Mouse (Mus musculus): ENCODE measurements at regions not wholly inside any gene's neighbourhood (a gene's known extent, or its start where the extent isn't known, plus 50 kb on each side); places are given as distances from the start of the nearest gene placed in this dataset.

DNA sequence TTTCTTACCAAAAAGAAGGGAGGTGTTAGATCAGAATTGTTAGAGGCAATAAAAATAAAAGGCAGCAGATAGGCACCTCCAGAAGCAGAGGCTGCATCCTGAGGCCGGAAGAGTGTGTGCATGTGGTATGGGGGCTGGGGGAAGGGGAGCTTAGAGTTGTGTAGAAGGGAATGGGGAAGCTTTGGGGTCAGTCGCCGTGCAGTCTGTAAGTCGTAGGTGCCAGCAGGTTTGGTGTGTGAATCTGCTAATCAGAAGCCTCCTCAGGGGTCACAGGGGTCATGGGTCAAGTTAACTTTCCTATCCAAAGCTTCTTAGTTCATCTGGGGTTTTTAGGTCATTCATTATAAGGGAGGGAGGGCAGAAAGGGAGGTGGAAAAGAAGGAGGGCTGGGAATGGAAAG is 82.4 kb upstream of the Barx2 start:
- H3K4me2 ChIP-seq (ENCODE audit: low read depth, low read length), result no peak overlapping the region
- DNase-seq (ENCODE audit: low spot score) (no peak), ATAC-seq (no peak)
- H3K4me1 ChIP-seq (ENCODE audit: insufficient read depth, low read length), result no peaks in the 10 kb centered on the region
- H3K9me3 ChIP-seq (ENCODE audit: low read length), result no peaks in the 10 kb centered on the region
- H3K9ac ChIP-seq (replicated peaks; ENCODE audit: low read length), result no peak overlapping the region
- WGBS, result 80% methylated on average over 4 of the region's 4 CpGs
- TF ChIP-seq CTCF (IDR thresholded peaks at IDR 0.05; ENCODE audit: low read depth), result no peak
- H3K36me3 ChIP-seq (ENCODE audit: insufficient read depth, low read length), result no peaks in the 10 kb centered on the region
- no peaks in the 10 kb centered on the region for H3K27me3 ChIP-seq (ENCODE audit: insufficient read depth, low read length)
- no peak overlapping the region for H3K27ac ChIP-seq
- no peak overlapping the region for H3K4me3 ChIP-seq (ENCODE audit: low read length)

DNA sequence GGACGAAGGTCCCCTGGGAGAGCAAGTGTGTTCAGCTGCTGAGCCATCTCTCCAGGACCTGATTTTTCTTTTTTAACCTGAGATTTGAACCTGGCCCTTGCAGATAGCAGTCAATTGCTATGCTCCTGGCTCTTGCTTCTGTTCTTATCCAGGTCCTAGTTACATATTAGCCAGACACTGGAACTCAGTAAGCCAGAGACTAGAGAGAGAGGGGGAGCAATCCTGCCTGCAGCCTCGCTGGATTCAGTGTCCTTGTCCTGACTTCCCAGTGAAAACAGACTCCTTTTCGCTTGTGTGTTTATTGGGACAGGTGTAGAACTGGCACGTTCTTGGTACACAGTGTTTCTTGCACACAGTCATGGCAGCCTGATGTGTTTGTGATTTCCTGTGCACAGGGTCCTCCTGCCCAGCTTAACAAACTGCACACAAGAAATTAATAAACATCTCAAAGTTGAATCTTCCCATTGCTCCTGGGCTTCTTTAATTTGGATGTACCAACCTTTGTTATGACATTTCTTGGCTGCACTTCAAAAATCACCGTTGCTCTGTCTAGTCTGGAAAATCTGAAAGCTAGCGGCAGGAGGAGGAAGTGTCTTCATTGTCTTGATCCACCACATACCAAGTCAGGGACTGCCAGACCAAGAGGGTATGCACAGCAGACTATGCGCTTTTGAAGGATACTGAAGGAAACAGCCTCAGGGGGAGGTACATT is 83.4 kb upstream of the Barx2 start:
- H3K9me3 ChIP-seq (ENCODE audit: low read length), result no peaks in the 10 kb centered on the region
- DNase-seq (ENCODE audit: low spot score) (peak; percentile 52), ATAC-seq (no peak)
- no peak overlapping the region for H3K4me2 ChIP-seq (ENCODE audit: low read depth, low read length)
- no peak overlapping the region for H3K4me3 ChIP-seq (ENCODE audit: low read length)
- H3K9ac ChIP-seq (replicated peaks; ENCODE audit: low read length), result no peak overlapping the region
- H3K27ac ChIP-seq, result no peak overlapping the region
- no peaks in the 10 kb centered on the region for H3K36me3 ChIP-seq (ENCODE audit: insufficient read depth, low read length)
- no peaks in the 10 kb centered on the region for H3K27me3 ChIP-seq (ENCODE audit: insufficient read depth, low read length)
- TF ChIP-seq CTCF (IDR thresholded peaks at IDR 0.05; ENCODE audit: low read depth), result no peak
- 59% methylated on average over 7 of the region's 7 CpGs for WGBS
- no peaks in the 10 kb centered on the region for H3K4me1 ChIP-seq (ENCODE audit: insufficient read depth, low read length)

DNA sequence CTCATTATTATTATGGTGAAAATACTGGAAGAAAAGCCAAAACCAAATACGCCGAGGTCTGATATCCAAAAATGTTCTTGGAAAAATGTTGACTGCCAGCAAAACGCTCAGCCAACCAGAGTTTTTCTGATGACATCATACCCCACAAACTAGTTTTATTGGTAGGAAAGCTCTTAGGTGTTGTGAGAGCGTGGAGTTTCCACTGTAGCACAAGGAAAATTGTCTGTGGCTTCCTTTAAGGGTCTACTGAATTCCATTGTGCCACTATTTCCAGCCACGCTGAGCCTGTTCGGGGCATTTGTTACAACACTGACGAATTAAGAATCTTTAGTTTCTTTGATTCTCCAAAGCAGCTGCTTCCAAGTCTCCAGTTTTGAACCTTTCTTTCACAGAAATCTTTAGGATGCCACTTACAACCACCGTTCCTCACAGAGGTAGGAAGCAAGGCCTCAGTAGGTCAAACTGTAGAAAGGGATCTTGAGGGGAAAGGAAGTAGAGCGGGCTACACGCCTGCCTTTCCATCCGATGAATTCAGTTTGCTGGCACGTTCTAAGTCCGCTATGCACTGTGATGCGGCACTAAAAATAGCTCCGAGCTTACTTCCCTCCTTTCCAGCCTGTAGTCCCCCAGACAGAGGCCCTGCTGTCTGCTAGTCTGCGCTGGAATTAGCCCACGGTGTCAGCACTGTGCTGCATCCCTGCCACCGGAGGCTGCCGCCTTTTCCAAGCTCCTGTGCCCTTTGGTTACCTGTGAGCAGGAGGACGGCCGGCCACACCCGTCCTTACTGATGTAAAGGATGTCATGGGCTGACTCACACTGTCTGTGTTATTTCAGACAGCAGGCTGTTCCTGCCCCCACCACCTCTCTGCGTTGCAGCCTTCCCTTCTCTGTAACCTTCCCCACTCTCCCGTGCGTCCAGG is 84.2 kb upstream of the Barx2 start:
- Histone ChIP-seq H3K36me3 (ENCODE audit: insufficient read depth, low read length) (no peaks in the 10 kb centered on the region), H3K9ac (replicated peaks; ENCODE audit: low read length) (no peak overlapping the region), H3K27ac (peak overlapping the region; percentile 34; the same call in 1 of the 2 replicates), H3K4me2 (ENCODE audit: low read depth, low read length) (no peak overlapping the region), H3K27me3 (ENCODE audit: insufficient read depth, low read length) (no peaks in the 10 kb centered on the region), H3K9me3 (ENCODE audit: low read length) (no peaks in the 10 kb centered on the region), H3K4me3 (ENCODE audit: low read length) (no peak overlapping the region), H3K4me1 (ENCODE audit: insufficient read depth, low read length) (no peaks in the 10 kb centered on the region)
- DNase-seq (ENCODE audit: low spot score) (peak; percentile 39), ATAC-seq (peak; percentile 61; the same call in 1 of the 2 replicates)
- WGBS, result 47% methylated on average over 25 of the region's 25 CpGs
- TF ChIP-seq CTCF (IDR thresholded peaks at IDR 0.05; ENCODE audit: low read depth), result no peak

DNA sequence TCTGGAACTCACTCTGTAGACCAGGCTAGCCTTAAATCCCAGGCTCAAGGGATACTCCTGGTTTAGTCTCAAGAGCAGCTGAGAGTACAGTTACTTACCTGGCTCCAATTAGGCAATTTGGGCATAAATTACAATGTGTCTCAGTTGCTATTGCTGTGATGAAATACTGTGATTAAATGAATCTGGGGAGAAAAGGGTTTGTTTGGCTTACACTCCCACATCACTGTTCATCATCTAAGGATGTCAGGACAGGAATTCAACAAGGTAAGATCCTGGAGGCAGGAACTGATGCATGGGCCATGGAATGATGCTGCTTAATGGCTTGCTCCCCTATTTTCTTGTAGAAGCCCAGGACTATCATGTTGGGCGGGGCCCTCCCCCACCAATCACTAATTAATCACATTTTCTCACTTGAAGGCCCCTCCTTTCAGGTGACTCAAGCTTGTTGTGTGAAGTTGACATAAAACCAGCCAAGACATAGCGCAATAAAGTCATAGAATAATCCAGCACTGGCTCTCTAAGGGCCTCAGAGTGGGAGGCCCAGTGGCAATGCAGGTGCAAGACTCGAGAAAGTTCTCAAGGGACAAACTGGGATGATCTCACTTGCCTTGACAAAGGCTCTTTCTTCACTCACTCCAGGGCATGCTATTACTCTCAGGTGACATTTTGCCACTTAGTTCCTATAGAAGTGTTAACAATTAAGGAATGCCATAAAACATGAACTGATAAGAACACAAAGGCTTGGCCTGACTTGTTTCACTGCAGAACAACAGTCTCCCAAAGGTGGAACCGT is 85.4 kb upstream of the Barx2 start:
- WGBS, result 81% methylated on average over 4 of the region's 4 CpGs

DNA sequence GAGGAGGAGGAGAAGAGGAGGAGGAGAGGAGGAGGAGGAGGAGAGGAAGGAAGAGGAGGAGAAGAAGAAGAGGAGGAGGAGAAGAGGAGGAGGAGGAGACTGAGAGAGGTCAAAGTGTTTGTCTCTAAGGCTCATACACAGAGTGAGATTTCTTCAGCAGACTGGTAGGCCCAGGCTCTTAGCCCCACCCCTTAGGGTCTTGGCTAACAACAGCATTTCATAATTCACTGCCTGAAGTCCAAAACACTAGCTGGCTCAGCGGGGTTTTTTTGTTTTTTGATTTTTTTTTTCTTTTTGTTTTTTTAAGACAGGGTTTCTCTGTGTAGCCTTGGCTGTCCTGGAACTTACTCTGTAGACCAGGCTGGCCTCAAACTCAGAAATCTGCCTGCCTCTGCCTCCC is 86.5 kb upstream of the Barx2 start:
- H3K9me3 ChIP-seq (ENCODE audit: low read length), result no peaks in the 10 kb centered on the region

More for the DNA sequence above, 85.4 kb upstream of the Barx2 start:
- H3K4me3 ChIP-seq (ENCODE audit: low read length), result no peak overlapping the region
- H3K27ac ChIP-seq, result no peak overlapping the region
- no peak for DNase-seq (ENCODE audit: low spot score)
- TF ChIP-seq CTCF (IDR thresholded peaks at IDR 0.05; ENCODE audit: low read depth), result no peak
- no peak overlapping the region for H3K4me2 ChIP-seq (ENCODE audit: low read depth, low read length)
- ATAC-seq, result no peak
- no peaks in the 10 kb centered on the region for H3K36me3 ChIP-seq (ENCODE audit: insufficient read depth, low read length)
- no peaks in the 10 kb centered on the region for H3K9me3 ChIP-seq (ENCODE audit: low read length)
- H3K9ac ChIP-seq (replicated peaks; ENCODE audit: low read length), result no peak overlapping the region
- no peaks in the 10 kb centered on the region for H3K27me3 ChIP-seq (ENCODE audit: insufficient read depth, low read length)
- H3K4me1 ChIP-seq (ENCODE audit: insufficient read depth, low read length), result no peaks in the 10 kb centered on the region

DNA sequence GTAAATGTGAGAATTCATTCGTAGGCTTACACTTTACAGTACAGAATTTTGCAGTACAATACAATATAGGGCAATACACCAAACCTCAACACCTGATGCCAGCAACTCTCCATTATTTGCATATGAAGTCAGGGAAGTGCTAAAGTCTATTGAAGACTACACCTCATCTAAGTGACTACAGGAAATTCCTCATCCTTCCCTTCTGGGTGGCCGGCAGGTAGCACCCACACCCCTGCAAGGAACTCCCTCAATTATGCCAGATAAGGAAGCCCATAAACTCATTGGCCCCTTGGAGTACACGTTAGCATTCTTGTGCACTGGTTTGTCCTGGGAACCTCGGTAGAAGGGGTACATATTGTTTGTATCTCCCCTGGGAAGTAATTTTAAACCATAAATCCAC is 89.7 kb upstream of the Barx2 start:
- Histone ChIP-seq H3K9ac (replicated peaks; ENCODE audit: low read length) (no peak overlapping the region), H3K27ac (no peak overlapping the region), H3K9me3 (ENCODE audit: low read length) (no peaks in the 10 kb centered on the region), H3K4me1 (ENCODE audit: insufficient read depth, low read length) (no peaks in the 10 kb centered on the region), H3K4me2 (ENCODE audit: low read depth, low read length) (no peak overlapping the region), H3K36me3 (ENCODE audit: insufficient read depth, low read length) (no peaks in the 10 kb centered on the region), H3K27me3 (ENCODE audit: insufficient read depth, low read length) (no peaks in the 10 kb centered on the region), H3K4me3 (ENCODE audit: low read length) (no peak overlapping the region)
- DNase-seq (ENCODE audit: low spot score) (no peak), ATAC-seq (no peak)
- no peak for TF ChIP-seq CTCF (IDR thresholded peaks at IDR 0.05; ENCODE audit: low read depth)
- 80% methylated on average over 4 of the region's 4 CpGs for WGBS

More for the DNA sequence above, 86.5 kb upstream of the Barx2 start:
- Histone ChIP-seq H3K4me1 (ENCODE audit: insufficient read depth, low read length) (no peaks in the 10 kb centered on the region), H3K27ac (no peak overlapping the region), H3K4me3 (ENCODE audit: low read length) (no peak overlapping the region), H3K36me3 (ENCODE audit: insufficient read depth, low read length) (no peaks in the 10 kb centered on the region), H3K4me2 (ENCODE audit: low read depth, low read length) (no peak overlapping the region), H3K27me3 (ENCODE audit: insufficient read depth, low read length) (no peaks in the 10 kb centered on the region), H3K9ac (replicated peaks; ENCODE audit: low read length) (no peak overlapping the region)
- DNase-seq (ENCODE audit: low spot score), result no peak
- WGBS, result 65% methylated on average over 1 of the region's 1 CpGs
- no peak for TF ChIP-seq CTCF (IDR thresholded peaks at IDR 0.05; ENCODE audit: low read depth)
- no peak for ATAC-seq
